Mouse (Mus musculus) A20 (cell line): ENCODE measurements around the gene Kiss1.
"Not testable (repeated sequence)": the region's sequence is repeated elsewhere in the genome, so short reads cannot be mapped to it uniquely, and the experiment has no call there.

ENCODE experiments used
- DNase-seq: peaks from one replicate; pipeline ENCODE4 v3.0.0-alpha.2; 2011; ENCODE audit warnings: low read depth, low spot score

Kiss1 gene

DNA sequence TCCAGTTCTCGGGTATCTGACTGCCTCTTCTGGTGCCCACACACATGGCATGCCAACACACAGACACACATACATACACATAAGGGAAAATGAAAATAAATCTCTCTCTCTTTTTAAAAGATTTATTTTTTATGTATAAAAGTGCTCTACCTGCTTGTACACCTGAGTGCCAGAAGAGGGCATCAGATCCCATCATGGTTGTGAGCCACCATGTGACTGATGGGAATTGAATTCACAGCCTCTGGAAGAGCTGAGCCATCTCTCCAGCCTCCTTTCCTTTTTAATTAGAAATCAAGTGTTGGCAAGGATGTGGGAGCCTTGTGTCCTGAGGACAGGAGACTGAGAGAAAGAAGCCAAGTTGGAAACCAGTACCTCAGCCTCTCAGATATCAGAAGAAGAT lies 4.5 kb upstream of the Kiss1 start:
- peak; percentile 8 for DNase-seq

GRCm38 (mm10) chr1:133323333-133323732 lies 1.7 kb downstream of the Kiss1 start:
- no peak for DNase-seq

GRCm38 (mm10) chr1:133325951-133326350 lies 4.3 kb downstream of the Kiss1 start:
- DNase-seq, result no peak

GRCm38 (mm10) chr1:133327094-133327493 lies 5.4 kb downstream of the Kiss1 start:
- no peak for DNase-seq

- no peak for DNase-seq
Measured at GRCm38 (mm10) chr1:133328299-133328795, 6.7 kb downstream of the Kiss1 start.

- no peak for DNase-seq
Measured at GRCm38 (mm10) chr1:133328896-133329637, 7.4 kb downstream of the Kiss1 start.

DNA sequence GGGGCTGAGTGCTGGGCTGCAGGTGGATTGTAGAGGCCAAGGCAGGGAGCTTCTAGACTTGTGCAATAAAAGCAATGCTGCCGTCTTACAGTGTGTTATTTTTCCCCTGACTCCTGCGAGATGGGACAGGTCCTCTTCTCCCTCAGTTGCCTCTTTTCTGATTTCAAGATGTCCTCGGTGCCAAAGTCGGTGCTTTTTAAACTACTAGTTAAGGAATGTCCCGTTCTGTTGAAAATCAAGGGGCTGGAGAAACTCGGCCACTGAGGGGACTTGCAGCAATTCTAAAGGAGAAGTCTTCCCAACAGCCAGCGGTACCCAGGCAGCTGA lies 7.9 kb downstream of the Kiss1 start:
- DNase-seq, result no peak

GRCm38 (mm10) chr1:133331142-133331541 lies 9.5 kb downstream of the Kiss1 start:
- no peak for DNase-seq

GRCm38 (mm10) chr1:133332656-133333430 lies 11.2 kb downstream of the Kiss1 start:
- DNase-seq, result no peak

DNA sequence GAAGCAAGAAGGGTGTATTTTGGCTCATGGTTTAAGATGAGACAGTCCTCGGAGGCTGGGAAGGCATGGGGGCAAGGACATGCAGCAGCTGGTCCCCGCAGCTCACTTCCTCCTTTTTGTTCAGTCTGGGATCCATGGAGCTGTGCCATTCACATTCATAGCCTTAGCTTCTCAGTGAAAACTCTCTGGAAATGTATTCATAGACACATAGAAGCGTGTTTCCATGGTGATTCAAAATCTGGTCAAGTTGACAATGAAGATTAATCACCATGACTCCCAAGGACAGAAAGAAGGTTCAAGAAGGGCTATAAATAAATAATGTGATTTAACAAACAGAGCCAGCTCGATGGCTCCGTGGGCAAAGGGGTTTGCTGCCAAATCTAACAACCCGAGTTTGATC lies 12.3 kb downstream of the Kiss1 start:
- no peak for DNase-seq

GRCm38 (mm10) chr1:133340403-133340802 lies 18.7 kb downstream of the Kiss1 start:
- DNase-seq, result not testable (repeated sequence)

DNA sequence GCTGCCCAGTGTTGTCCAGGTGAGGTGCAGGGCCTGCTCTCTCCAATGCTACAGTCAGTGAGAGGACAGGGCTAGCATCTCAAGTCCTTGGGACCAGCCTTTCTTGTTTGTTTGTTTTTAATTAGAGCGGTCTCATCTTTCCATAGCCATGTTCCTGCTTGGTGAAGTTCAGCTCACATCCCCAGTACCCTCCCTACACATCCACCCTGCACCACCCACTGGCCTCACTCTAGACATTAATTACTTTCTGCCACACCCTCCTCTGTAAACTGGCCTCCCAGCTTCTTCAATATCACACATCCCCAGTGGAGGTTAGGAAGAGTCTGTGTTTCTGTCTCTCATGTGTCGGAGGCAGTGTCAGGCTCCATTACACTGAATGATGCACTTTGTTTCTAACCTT lies 22.7 kb downstream of the Kiss1 start:
- DNase-seq, result no peak

DNA sequence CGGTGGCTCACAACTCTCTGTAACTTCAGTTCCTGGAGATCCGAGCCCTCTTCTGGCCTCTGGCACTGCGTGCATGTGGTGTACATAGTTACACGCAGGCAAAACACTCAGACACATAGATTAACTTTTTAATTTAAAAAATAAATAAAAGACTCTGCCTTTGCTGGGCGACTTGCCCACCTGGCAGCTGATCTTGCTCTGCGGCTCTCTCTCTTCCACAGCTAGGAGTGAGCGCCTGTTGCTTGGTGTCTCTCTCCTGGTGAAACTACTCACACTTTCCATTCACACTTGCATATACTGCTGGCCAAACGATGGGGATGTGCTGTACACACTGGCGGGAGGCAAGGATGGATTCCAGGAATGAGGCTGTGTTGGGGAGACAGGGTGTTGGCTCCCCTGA lies 24.9 kb downstream of the Kiss1 start:
- no peak for DNase-seq

- DNase-seq, result no peak
Measured at GRCm38 (mm10) chr1:133347226-133347625, 25.6 kb downstream of the Kiss1 start.

GRCm38 (mm10) chr1:133347693-133348520 lies 26.2 kb downstream of the Kiss1 start:
- DNase-seq, result peak; percentile 56

DNA sequence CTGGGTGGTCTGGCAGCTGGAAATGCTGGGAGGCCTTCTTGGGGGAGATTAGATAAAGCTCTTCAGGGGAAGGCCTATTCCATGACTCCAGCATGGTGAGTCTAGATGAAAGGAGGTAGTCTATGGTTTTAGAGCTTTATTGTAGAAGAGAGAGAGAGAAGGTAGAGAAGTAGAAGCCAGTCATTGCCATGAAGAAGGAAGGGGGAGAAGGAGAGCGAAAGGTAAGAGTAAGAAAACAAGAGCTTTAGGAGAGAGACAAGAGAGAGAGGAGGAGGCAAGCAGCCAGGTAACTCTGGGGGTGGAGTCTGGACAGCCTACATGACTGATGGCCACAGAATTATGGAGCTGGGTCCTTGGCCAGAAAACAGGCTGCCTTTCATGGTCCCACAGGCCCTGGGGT lies 28.5 kb downstream of the Kiss1 start, which contains the start of gene Ren1:
Ren1 (plus strand) TSS at position 301 of the 400 bp plus-strand sequence.
- DNase-seq, result no peak

- DNase-seq, result no peak
Measured at GRCm38 (mm10) chr1:133351762-133352161, 30.1 kb downstream of the Kiss1 start.

GRCm38 (mm10) chr1:133353371-133353809 lies 31.7 kb downstream of the Kiss1 start:
- DNase-seq, result peak; percentile 81

- DNase-seq, result no peak
Measured at GRCm38 (mm10) chr1:133355469-133355868, 33.8 kb downstream of the Kiss1 start.

- no peak for DNase-seq
Measured at GRCm38 (mm10) chr1:133355912-133356311, 34.2 kb downstream of the Kiss1 start.

- DNase-seq, result peak; percentile 84
Measured at GRCm38 (mm10) chr1:133356330-133356729, 34.7 kb downstream of the Kiss1 start.

GRCm38 (mm10) chr1:133361006-133361405 lies 39.3 kb downstream of the Kiss1 start:
- no peak for DNase-seq
